Mouse (Mus musculus): Measurements from ENCODE around the gene Sema4c. TPM values are rescaled to one million over a fixed set of nuclear protein-coding genes. Genes with fewer than 3 reads are reported as not detected.
A peak's percentile ranks its signal among the peaks of the same experiment; 100 is the strongest.
"Not testable (repeated sequence)": the region's sequence is repeated elsewhere in the genome, so short reads cannot be mapped to it uniquely, and the experiment has no call there.

Gene Sema4c
- total RNA-seq, 4 experiments from 2014 or later = 2.7 to 5.2 (median 4.6) TPM

DNA sequence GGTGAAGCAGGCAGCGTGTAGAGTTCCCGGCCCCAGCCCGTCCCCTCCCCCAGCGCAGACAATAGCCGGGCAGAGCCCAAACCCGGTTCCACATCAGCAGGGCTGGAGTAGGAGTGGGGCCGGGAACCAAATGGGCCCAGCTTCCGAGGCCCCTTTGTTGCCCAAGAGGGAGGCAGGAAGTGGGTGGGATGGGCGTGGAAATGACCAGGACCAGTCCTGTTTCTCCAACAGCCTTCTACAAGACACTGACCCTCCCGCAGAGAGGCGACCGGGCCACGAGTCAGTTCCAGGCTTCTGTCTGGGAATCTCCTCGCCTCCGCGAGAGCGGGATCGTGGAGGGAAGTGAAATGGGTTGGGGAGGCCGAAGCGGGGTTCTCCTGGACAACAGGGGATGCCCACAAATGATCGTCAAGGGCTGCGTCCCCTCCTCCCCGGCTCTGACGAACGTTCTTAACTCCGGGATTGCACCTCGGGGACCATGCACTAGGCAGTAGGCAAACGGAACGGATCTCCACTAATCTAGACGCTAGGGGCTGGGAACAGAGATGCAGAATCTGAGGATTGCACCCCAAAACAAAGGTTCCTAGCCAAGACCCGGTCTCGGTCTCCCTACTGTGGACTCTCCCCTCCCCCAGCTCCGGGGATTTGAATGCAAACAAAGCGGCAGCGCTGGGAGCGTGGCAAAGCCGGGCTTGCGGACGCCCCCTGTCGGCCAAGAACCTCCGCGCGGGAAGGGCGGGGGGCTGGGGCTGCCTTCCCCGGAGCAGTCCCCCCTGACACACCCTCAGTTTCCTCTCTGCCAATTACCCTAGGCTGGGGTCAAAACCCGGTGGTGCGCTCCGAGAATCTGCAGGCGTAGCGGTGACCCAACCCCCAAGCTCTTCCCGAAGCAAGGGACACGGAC, 1.3 kb downstream of the Sema4c start:
- DNase-seq (ENCODE audit: low spot score in 2 of 2) = peak; percentile 83 to 84

DNA sequence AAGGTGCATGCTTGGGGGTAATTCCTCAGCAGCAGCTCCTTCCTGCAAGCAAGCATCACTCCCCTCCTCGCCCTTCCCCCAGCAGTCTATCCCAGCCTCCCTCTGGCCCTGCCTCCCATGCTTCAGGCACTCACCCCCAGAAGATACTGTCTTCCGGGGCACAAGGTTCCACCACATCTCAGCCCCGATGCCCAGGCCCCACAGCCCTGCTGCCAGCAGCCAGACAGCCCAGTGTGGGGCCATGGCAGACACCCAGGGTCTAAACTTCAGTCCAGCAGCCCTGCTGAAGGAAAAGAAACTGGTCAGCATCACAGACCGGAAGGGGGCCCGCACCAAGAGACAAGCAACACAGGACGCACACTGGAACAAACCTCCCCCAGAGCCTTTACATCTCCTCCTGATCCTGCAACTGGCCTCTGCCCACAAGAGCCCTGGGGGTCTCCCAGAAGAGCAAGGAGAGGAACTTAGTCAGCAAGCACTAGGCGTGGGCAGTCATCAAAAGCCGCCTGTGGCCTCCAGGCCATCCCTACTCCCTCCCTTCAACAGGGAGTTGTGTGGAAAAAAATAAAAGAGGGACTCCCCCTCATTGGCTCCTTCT, 2.3 kb downstream of the Sema4c start:
- no peak for DNase-seq (ENCODE audit: low spot score in 2 of 2)

DNA sequence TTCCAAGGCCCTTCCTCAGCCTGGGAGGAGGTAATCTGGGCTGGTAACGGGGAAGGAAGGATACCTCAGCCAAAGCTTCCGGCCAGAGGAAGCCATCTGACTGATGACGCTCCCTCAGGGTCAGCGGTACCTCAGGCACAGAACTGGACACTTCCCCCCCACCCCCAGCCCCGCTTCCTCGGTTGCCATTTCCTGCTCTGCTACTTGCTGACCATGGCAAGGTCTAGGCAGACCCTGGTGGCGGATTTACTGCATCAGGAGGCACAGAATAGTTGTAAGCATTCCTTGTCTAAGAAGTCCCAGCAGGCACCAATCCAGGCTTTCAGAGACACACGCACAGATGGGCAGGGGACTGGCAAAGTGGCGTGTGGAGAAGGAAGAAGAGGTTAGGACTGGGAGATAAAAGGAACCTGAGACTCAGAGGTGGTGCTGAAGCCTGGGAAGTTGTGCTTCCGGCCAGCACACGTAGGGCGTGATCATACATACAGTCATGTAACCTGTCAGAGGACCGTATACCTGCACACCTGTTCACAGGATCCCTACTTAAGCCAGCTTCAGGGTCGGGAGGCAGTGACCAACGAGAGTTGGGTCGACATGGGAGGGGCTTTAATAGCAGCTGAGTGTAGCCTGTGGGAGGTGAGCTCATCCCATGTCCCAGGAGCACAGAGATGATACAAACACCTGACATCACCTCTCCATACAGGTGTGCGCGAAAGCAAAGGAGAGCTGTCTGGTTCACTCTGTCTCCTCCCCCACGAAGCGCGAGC, 3.3 kb downstream of the Sema4c start:
- DNase-seq (ENCODE audit: low spot score in 2 of 2) = no peak

DNA sequence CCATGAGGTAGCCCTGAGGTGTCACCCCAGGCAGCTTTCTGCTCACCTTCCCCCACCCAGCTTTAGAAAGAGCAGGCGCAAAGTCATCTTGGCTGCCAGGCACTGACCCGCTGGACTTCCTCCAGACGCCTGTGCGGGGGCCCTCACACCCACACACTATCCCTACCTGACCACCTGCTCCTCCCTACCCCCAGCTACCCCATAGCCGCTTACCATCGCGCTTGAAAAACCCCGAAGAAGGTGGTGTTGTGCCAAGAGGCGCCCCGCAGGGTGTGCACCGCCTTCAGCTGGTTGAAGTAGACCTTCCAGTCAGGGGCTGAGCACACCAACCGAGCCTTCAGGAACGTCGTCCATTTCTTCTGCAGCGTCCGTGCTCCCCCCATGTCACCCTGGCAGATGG, 5.6 kb downstream of the Sema4c start:
- no peak for DNase-seq (ENCODE audit: low spot score in 2 of 2)

DNA sequence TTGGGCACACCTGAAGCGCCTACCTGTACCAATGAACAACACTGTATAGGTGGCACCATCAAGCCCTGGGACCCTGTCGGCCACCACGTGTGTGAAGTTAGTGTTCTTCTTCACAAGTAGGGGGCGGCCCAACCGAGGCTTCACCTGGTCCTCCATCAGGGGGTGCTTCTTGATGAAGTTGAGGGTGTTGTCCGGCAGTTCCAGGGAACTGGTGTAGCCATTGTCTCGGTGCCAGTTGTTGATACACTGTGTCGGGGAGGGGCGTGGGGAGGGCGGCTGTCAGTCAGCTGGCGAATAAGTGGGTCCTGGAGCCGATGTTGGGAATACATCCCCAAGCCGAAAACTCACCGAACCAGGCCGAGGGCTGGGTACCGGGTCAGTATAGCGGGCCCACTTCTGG, 6.2 kb downstream of the Sema4c start:
- no peak for DNase-seq (ENCODE audit: low spot score in 2 of 2)

DNA sequence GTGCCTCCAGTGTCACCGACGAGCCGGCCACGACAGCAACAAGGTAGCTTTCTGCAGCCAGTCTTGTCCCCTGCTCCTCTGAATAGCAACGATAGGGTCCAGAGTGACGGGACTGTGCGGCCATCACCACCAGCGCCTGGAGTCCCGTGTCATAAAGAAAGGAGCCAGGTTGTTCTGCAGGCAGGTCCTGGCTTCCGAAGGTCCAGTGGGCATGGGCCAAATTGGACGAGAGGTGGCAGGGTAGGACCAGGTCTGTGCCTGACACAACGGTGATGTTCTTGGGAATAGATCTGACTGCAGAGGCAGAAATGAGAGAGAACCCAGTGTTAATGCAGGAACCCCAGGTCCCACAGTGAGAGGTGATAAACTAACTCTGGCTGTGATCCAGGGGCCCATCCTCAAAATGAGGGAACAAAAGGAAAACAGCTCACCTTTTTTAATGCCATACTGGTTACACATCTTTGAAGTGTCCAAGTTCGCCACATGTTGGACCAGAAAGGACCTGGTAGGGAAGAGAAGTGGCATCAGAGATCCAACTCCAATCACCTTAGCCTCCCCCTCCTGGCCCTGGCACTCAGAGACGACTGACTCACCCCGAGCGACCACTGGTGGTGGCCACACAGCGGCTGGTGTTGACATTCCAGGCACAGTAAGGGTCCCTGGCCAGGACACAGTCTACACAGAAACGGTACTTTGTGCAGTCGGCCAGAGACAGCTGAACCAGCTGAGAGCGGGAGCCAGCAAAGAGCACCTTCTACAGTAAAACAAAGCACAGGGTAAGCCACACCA, 7.9 kb downstream of the Sema4c start:
- DNase-seq (ENCODE audit: low spot score in 2 of 2) = no peak

DNA sequence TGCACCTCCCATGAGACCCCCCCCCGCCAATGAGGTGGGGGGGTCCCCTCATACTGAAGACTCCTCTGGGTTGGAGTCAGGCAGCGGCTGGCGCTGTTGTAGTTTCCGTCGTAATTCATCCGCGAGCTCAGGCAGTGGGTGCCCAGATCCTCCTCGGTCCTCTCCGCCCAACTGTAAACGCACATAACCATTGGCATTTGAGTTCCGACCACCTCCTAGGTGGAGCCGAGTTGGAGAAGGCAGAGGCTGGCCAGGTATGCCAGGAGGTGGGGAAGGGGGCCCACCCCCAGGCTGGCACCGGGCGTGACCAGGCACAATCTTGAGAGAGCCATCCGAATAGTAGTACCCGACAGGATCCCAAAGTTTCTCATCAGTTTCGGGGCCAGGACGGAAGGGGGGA, 8.7 kb downstream of the Sema4c start:
- no peak for DNase-seq (ENCODE audit: low spot score in 2 of 2)

DNA sequence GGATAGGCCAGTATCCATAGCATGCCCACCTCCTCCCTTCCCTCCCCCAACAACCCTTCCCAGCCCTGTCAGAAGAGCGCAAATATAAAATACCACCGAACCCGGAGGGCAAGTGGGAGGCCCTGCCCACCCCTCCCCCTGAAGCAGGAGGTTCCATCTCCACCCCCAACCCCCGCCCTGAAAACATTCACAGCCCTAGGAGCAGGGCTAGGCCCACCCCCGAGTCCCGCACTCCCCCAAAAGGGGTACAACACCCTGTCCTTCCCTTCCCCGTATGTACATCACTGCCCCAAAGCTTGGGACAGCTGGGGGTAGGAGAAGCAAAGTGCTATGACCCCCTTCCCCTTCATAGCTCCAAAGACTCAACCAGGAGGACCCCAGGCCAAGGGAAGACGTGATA, 9.4 kb downstream of the Sema4c start:
- DNase-seq (ENCODE audit: low spot score in 2 of 2) = no peak

DNA sequence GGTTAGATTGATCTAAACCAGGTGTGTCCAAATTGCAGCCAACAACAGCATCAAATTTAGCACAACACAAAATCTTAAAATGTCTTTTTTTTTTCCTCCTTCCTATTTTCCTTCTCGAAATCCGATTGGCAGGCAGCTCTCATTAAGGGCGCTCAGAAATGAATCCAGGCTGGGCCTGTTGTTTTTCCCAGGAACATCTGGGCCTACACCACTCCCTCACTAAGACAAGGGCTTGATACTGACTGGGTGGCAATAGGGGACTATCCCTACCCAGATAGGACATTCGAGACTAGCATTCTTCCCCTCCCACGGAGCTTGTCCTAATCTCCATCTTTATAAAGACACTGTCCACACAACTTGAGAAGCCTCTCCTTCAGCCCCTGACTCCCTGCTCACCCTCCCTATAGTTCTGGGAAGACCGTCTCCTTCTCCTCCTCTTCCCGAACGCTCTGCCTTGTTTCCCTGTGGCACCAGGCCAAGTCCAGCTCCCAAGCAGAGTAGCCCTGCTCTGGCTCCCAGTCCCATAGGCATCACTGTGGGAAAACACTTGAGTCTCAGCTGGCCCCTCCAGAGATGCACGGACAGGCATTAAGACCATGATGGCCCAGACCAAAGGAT, 10.1 kb downstream of the Sema4c start:
- DNase-seq (ENCODE audit: low spot score in 2 of 2) = no peak

DNA sequence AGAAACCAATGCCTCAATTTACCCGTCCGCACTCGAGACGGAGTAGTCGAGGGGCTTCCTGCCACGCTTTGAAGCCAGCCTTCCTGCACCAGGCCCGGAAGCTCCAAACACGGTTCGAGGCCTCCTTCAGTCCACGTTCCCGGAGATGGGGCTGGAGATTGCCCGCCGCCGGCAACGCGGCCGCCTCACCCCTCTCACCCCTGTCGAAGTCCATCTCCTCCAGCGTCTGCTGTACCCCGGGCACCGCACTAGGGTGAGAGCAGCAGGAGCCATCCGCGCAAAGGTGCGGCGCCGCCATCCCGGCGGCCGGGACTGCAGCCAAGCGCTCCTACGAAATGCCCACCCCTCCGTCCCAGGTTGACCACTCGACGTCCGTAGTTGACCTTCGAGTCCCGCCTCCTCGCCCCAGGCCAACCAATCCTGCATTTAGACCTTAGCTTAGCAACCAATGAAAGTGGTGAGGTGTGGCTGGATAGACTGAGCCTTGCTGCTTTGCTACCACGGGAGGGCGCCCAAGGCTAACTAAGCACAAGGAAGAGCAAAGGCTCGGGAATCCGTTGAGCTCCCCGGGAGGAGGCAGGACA, 11.2 kb downstream of the Sema4c start, which contains the start of gene Ankrd39:
Gene Ankrd39, minus strand, starts transcription at position 558 of the 584 bp plus-strand sequence.
- peak; percentile 98 for DNase-seq (ENCODE audit: low spot score in 2 of 2)

DNA sequence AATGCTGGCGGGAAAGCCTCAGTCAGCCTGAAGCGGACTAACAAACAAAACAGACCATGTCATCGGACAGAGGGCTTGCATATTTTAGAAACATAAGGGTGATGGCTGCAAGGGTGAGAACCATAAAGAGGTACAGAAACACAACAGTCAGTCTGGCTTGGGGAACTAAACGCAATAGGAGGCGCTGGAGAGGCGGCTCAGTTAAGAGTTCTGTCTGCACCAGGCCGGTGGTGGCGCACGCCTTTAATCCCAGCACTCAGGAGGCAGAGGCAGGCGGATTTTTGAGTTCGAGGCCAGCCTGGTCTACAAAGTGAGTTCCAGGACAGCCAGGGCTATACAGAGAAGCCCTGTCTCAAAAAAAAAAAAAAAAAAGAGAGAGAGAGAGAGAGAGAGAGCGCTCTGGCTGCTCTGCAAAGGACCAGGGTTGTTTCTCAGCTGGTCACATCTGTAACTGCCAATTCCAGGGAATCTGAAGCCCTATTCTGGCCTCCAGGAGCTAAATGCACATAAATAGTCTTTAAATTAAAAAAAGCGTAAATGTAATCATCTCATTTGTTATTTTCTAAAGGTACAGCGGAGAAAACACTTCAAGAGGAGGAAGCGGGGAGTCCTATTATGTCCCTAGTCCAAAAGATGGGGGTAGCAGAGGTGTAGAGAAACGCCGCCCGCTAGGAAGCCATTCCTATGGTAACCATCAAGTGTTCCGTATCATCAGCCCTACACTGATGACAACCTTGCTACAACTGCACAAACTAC, 12.1 kb downstream of the Sema4c start:
- no peak for DNase-seq (ENCODE audit: low spot score in 2 of 2)

DNA sequence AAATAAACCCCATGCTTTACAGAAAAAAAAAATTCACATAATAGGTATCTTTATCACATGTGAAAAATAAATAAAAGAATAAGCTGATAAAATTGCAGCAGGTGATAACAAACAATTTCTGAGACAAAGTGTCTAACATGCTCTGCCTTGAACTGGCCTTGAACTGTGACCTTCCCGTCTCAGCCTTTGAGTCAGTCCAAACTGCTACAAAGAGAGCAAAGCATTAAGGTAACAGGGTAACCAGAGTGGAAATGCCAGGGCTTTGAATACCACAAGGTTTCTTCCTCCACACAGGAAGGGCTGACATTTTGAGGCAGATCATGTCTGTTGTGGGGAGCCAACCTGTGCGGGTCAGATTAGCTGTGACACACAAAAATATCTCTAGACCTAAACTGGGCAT, 12.8 kb downstream of the Sema4c start:
- no peak for DNase-seq (ENCODE audit: low spot score in 2 of 2)

DNA sequence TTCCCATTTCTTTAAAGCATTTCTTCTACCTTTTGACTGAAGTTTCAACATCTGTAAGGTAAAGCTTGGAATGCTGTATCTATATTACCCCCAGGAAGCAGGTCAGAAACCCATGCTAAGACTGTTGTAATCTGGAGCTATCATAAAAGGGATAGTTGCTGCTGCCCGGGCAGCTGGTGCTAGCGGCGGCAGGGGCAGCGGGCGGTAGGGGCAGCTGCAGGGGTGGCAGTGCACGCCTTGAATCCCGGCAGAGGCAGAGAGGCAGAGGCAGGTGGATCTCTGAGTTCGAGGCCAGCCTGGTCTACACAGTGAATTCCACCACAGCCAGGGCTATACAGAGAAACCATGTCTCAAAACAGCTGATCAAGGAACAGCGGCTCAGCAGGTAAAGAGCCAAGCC, 15.2 kb downstream of the Sema4c start:
- DNase-seq (ENCODE audit: low spot score in 2 of 2) = no peak

DNA sequence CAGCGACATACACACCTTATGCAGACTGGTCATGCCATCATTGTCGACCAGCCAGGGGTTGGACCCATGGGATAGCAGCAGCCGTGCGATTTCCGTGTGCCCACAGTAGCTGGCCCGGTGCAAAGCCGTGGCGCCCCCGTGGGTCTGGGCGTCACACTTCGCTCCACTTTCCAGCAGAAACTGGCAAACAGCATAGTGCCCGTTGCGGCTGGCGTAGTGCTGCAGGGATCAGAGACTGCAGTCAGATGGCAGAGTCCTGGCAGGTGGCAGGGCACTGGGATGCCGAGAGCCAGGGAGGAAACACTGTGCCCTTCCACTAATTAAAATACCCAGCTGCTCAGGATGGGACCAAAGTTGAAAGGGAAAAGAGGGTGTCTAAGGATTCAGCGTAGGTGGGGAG, 16.3 kb downstream of the Sema4c start:
- no peak for DNase-seq (ENCODE audit: low spot score in 2 of 2)

DNA sequence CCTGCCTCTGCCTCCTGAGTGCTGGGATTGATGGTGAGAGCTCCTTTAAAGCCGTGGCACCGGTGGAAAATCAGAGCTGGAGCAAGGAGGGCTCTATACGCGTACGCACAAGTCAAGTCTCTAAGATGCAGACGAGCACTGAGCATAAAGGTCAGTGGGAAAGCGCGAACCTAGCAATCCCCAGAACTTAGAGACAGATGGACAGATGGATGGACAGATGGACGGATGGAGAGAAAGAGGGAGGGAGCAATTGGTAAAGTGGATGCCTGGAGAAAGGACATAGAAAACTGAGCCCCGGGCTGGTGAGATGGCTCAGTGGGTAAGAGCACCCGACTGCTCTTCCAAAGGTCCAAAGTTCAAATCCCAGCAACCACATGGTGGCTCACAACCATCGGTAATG, 17.3 kb downstream of the Sema4c start:
- DNase-seq (ENCODE audit: low spot score in 2 of 2) = no peak

DNA sequence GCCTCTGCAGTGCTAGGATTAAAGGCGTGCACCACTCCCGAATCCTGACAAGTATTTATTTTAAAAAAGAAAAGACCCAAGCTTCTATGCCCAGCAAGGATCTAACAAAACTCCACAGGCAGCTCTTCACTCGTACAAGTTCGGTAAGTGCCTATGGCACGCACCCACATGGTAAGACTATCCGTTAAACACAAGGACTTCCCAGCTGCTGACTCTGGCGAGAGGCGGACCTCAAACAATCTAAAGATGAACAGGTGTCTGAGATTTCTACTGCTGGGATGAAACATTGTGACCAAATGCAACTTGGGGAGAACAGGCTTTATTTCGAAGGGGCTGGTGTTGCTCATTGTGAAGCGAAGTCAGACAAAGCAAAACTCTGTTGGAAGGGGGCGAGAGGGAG, 18.0 kb downstream of the Sema4c start:
- DNase-seq (ENCODE audit: low spot score in 2 of 2) = no peak

DNA sequence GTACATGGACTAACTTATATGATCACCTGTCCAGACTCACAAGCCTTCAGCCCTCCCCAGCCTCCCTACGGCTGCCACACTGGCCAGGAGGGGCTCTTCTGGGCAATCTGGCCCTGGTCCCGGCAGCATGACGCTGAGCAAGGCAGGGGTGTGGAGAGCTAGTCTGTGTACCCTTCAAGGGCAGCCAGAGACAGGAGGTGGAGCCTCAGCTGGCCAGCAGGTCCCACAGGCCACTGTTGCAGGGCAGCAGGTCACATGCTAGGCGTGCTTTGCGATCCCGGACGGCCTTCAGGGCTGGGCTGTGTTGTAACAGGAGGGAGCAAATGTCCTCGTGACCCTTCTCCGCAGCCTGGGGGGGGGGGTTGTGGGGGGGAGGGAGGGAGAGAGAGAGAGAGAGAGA, 19.0 kb downstream of the Sema4c start, which contains the start of gene Gm42417:
Gene Gm42417, minus strand, starts transcription at position 244 of the 400 bp plus-strand sequence.
- peak; percentile 78 to 90 for DNase-seq (ENCODE audit: low spot score in 2 of 2)

DNA sequence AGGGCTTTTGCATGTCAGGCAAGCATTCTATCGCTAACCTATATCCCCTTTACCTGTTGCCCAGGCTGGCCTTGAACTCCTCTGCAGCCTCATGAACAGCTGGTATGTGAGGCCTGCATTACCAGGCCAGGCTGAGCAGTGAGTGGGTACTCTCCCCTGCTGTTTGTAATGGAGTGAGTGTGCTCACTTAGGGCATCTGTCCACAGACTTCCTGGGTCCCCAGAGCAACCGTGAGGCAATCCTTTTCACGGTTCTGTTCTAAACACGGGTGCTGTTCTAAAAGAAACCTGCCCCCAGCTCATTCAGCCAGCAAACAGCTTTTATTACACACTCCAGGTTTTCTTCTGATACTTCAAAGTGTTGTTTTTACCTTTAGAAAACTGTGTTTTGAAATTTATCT, 19.4 kb downstream of the Sema4c start:
- no peak for DNase-seq (ENCODE audit: low spot score in 2 of 2)

DNA sequence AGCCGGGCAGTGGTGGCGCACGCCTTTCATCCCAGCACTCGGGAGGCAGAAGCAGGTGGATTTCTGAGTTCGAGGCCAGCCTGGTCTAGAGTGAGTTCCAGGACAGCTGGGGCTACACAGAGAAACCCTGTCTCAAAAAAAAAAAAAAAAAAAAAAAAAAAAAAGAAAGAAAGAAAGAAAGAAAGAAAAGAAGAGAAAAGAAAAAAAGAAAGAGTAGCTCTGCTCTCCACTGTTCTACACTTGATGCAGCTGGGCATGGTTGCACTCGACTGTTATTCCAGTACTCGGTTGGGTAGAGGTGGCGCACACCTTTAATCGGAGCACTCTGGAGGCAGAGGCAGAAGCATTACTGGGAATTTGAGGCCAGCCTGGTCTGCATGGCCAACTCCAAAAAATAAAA, 21.4 kb downstream of the Sema4c start, which contains the start of gene Ankrd23:
Gene Ankrd23, minus strand, starts transcription at position 101 of the 400 bp plus-strand sequence.
- not testable (repeated sequence) for DNase-seq (ENCODE audit: low spot score in 2 of 2)

DNA sequence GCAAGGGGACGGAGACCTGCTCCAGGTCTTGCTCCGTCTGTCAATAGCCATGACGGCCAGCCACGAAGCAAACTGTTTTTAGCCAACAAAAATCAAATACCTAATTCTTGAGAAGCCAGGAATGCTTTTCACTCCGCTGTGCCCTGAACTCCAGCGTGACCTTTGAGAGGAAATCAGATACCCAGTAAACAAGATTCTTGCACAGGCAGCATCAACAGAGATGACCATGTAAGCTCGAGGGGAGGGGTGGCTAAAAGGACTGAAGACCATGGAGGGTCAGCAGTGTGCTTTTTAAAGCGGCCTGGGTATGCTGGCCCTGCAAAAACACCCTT, 21.8 kb downstream of the Sema4c start:
- DNase-seq (ENCODE audit: low spot score in 2 of 2) = no peak
